Mouse (Mus musculus) testis, adult 2 months (tissue): Measurements from ENCODE around the gene Slfn2. TPM values are rescaled to one million over a fixed set of nuclear protein-coding genes. Genes with fewer than 3 reads are reported as not detected.

Experiments used
- H3K27ac ChIP-seq: fragments of 200-500 bp; 2 replicates; pipeline ENCODE4 v1.5.1; 2012; ENCODE audit warnings: low read depth, low read length; ENCODE audit not compliant: control insufficient read depth, insufficient read depth
- H3K27me3 ChIP-seq: fragments of 200-500 bp; 2 replicates; pipeline ENCODE4 v1.6.1; 2012; ENCODE audit warnings: mild to moderate bottlenecking, low read length, moderate library complexity; ENCODE audit not compliant: control insufficient read depth, insufficient read depth
- H3K36me3 ChIP-seq: fragments of 200-500 bp; 2 replicates; pipeline ENCODE4 v1.6.1; 2012; ENCODE audit warnings: mild to moderate bottlenecking, low read length; ENCODE audit not compliant: control insufficient read depth, insufficient read depth
- H3K4me1 ChIP-seq: fragments of 200-500 bp; 2 replicates; pipeline ENCODE4 v1.6.1; 2012; ENCODE audit warnings: low read length; ENCODE audit not compliant: control insufficient read depth, insufficient read depth
- H3K4me3 ChIP-seq: fragments of 200-500 bp; 2 replicates; pipeline ENCODE4 v1.5.1; 2012; ENCODE audit warnings: low read depth, mild to moderate bottlenecking, low read length, moderate library complexity, mixed read lengths; ENCODE audit not compliant: control insufficient read depth
- CTCF ChIP-seq: fragments of 200-500 bp; IDR thresholded peaks from 2 replicates; pipeline ENCODE4 v1.5.1; 2012; ENCODE audit warnings: low read depth, mild to moderate bottlenecking, inconsistent platforms, low read length, moderate library complexity; ENCODE audit not compliant: control insufficient read depth, insufficient read depth, insufficient replicate concordance
- POLR2A ChIP-seq: fragments of 200-500 bp; IDR thresholded peaks from 2 replicates; pipeline ENCODE4 v1.6.1; 2012; ENCODE audit warnings: low read depth, mild to moderate bottlenecking, inconsistent platforms, low read length, moderate library complexity; ENCODE audit not compliant: control insufficient read depth
- polyA plus RNA-seq: library from polyadenylated mRNA; depleted of rRNA; stranded (reverse); fragments of >200 nt; gene quantifications from 2 replicates; pipeline ENCODE4 v1.2.3, GENCODE M21; 2012

The Slfn2 gene
- polyA plus RNA-seq, 1 experiment = 0.06 TPM

GRCm38 (mm10) chr11:83077714-83078422 is 13.0 kb downstream of the Slfn2 start:
- Histone ChIP-seq H3K4me1 (no peaks in the 10 kb centered on the region), H3K27me3 (no peaks in the 10 kb centered on the region), H3K4me3 (no peak overlapping the region), H3K27ac (no peak overlapping the region), H3K36me3 (no peaks in the 10 kb centered on the region)
- TF ChIP-seq POLR2A (no peak), CTCF (no peak)

- H3K4me3 ChIP-seq = no peak overlapping the region
- H3K27ac ChIP-seq = no peak overlapping the region
- H3K4me1 ChIP-seq = no peaks in the 10 kb centered on the region
- H3K36me3 ChIP-seq = no peaks in the 10 kb centered on the region
- TF ChIP-seq POLR2A (no peak), CTCF (no peak)
- no peaks in the 10 kb centered on the region for H3K27me3 ChIP-seq
These were observed 13.7 kb downstream of the Slfn2 start for GRCm38 (mm10) chr11:83078423-83079140.

- TF ChIP-seq POLR2A (no peak), CTCF (no peak)
- Histone ChIP-seq H3K4me1 (no peaks in the 10 kb centered on the region), H3K27ac (no peak overlapping the region), H3K4me3 (no peak overlapping the region), H3K36me3 (no peaks in the 10 kb centered on the region), H3K27me3 (no peaks in the 10 kb centered on the region)
These were observed 14.7 kb downstream of the Slfn2 start for GRCm38 (mm10) chr11:83079487-83080199.

GRCm38 (mm10) chr11:83082741-83083473 is 18.0 kb downstream of the Slfn2 start:
- Histone ChIP-seq H3K4me3 (no peak overlapping the region), H3K27ac (no peak overlapping the region), H3K4me1 (no peaks in the 10 kb centered on the region), H3K27me3 (no peaks in the 10 kb centered on the region), H3K36me3 (no peaks in the 10 kb centered on the region)
- TF ChIP-seq CTCF = no peak
- TF ChIP-seq POLR2A = no peak

- Histone ChIP-seq H3K27me3 (no peaks in the 10 kb centered on the region), H3K4me3 (no peak overlapping the region), H3K36me3 (no peaks in the 10 kb centered on the region), H3K27ac (no peak overlapping the region), H3K4me1 (no peaks in the 10 kb centered on the region)
- TF ChIP-seq CTCF = no peak
- TF ChIP-seq POLR2A = no peak
These were observed 19.2 kb downstream of the Slfn2 start for GRCm38 (mm10) chr11:83084161-83084560.

- Histone ChIP-seq H3K4me3 (no peak overlapping the region), H3K36me3 (no peaks in the 10 kb centered on the region), H3K4me1 (no peaks in the 10 kb centered on the region), H3K27ac (no peak overlapping the region), H3K27me3 (no peaks in the 10 kb centered on the region)
- TF ChIP-seq CTCF (no peak), POLR2A (no peak)
These were observed 19.8 kb downstream of the Slfn2 start for GRCm38 (mm10) chr11:83084761-83085160.
